Mouse (Mus musculus): ENCODE measurements around the gene Emp1.

Gene Emp1

GRCm38 (mm10) chr6:135362459-135363159, at the start of gene Emp1:
Gene Emp1 (plus strand): TSS chr6:135362545.
- DNase-seq = peak; percentile 55

GRCm38 (mm10) chr6:135313981-135314380, 48.4 kb upstream of the Emp1 start:
- no peak for DNase-seq

- DNase-seq = no peak
Measured at GRCm38 (mm10) chr6:135316141-135316540, 46.2 kb upstream of the Emp1 start.

GRCm38 (mm10) chr6:135319431-135319933, 42.9 kb upstream of the Emp1 start:
- DNase-seq = no peak

- DNase-seq = no peak
Measured at GRCm38 (mm10) chr6:135322749-135323148, 39.6 kb upstream of the Emp1 start.

GRCm38 (mm10) chr6:135323311-135323982, 38.9 kb upstream of the Emp1 start:
- no peak for DNase-seq

- no peak for DNase-seq
Measured at GRCm38 (mm10) chr6:135324111-135324510, 38.2 kb upstream of the Emp1 start.

- DNase-seq = no peak
Measured at GRCm38 (mm10) chr6:135324686-135325300, 37.6 kb upstream of the Emp1 start.

- no peak for DNase-seq
Measured at GRCm38 (mm10) chr6:135326847-135327246, 35.5 kb upstream of the Emp1 start.

- no peak for DNase-seq
Measured at GRCm38 (mm10) chr6:135331916-135332315, 30.4 kb upstream of the Emp1 start.

- no peak for DNase-seq
Measured at GRCm38 (mm10) chr6:135332737-135333281, 29.5 kb upstream of the Emp1 start.

GRCm38 (mm10) chr6:135333994-135334651, 28.2 kb upstream of the Emp1 start:
- no peak for DNase-seq

GRCm38 (mm10) chr6:135336376-135336775, 26.0 kb upstream of the Emp1 start:
- DNase-seq = no peak

- no peak for DNase-seq
Measured at GRCm38 (mm10) chr6:135340355-135341075, 21.8 kb upstream of the Emp1 start.

- DNase-seq = no peak
Measured at GRCm38 (mm10) chr6:135341076-135341378, 21.3 kb upstream of the Emp1 start.

- no peak for DNase-seq
Measured at GRCm38 (mm10) chr6:135351638-135352302, 10.6 kb upstream of the Emp1 start.

GRCm38 (mm10) chr6:135352537-135352936, 9.8 kb upstream of the Emp1 start:
- DNase-seq = no peak

- DNase-seq = no peak
Measured at GRCm38 (mm10) chr6:135354953-135355352, 7.4 kb upstream of the Emp1 start.

GRCm38 (mm10) chr6:135360331-135360730, 2.0 kb upstream of the Emp1 start:
- DNase-seq = no peak

- DNase-seq = no peak
Measured at GRCm38 (mm10) chr6:135362098-135362458, 267 bp upstream of the Emp1 start.

- no peak for DNase-seq
Measured at GRCm38 (mm10) chr6:135363344-135364040, 1.1 kb downstream of the Emp1 start.
